Comparison of ENCODE assay signal across 24 mouse cellular contexts in genomic region chr13:41442145-41442544, GRCm38 (mm10). TPM values are rescaled to one million over a fixed set of nuclear protein-coding genes. Genes with fewer than 3 reads are reported as not detected.
DNase-seq lines count a peak whose midpoint lies in the region; ATAC-seq lines count a peak whose summit lies in the region.
"Had no signal": no experiment of that assay in that cellular context is flagged by ENCODE, and none has a peak within 500 bp of the region (broad histone marks: within the 10 kb centered on the region; RNA-seq: fewer than 3 reads in every experiment).

No protein-coding gene starts in this region.

- H3K27ac ChIP-seq in forebrain, embryonic 16.5 days (ENCODE audit: low read length), result no peak overlapping the region
- H3K27ac ChIP-seq in forebrain, embryonic 10.5 days, result no peak overlapping the region
- no peak overlapping the region; the same call in 1 of the 2 replicates for H3K27ac ChIP-seq in hindbrain, embryonic 11.5 days (ENCODE audit: low read depth, low read length)
- H3K27ac ChIP-seq in hindbrain, embryonic 13.5 days, result no peak overlapping the region
- H3K27ac ChIP-seq in midbrain, embryonic 12.5 days (replicated peaks), result 0 out of 2 replicates have a peak overlapping the region, but pooled peaks have one; percentile 25
- H3K27ac ChIP-seq in midbrain, embryonic 15.5 days, result no peak overlapping the region
- H3K27ac ChIP-seq: heart, embryonic 15.5 days; hindbrain, embryonic 14.5 days; intestine, embryonic 15.5 days had no signal

- H3K4me1 ChIP-seq in forebrain, embryonic 16.5 days (replicated peaks; ENCODE audit: control insufficient read depth, insufficient read depth, low read length), result peaks cover 4% of the 10 kb centered on the region; the same call in 1 of the 2 replicates
- H3K4me1 ChIP-seq in forebrain, embryonic 10.5 days, result peaks cover 11% of the 10 kb centered on the region
- H3K4me1 ChIP-seq in hindbrain, embryonic 11.5 days (replicated peaks; ENCODE audit: control insufficient read depth, insufficient read depth, low read length), result 0 out of 2 replicates have a peak, but pooled peaks cover 3% of the 10 kb centered on the region
- H3K4me1 ChIP-seq in hindbrain, embryonic 13.5 days (replicated peaks), result peaks cover 7% of the 10 kb centered on the region; the same call in 1 of the 2 replicates
- peaks cover 12% of the 10 kb centered on the region for H3K4me1 ChIP-seq in midbrain, embryonic 12.5 days
- no peaks in the 10 kb centered on the region for H3K4me1 ChIP-seq in midbrain, embryonic 15.5 days
- H3K4me1 ChIP-seq: heart, embryonic 12.5 days; heart, embryonic 15.5 days; intestine, embryonic 15.5 days had no signal

- WGBS in forebrain, embryonic 16.5 days, result 30% methylated on average over 4 of the region's 4 CpGs
- 83% methylated on average over 4 of the region's 4 CpGs for WGBS in forebrain, embryonic 10.5 days
- 65% methylated on average over 4 of the region's 4 CpGs for WGBS in hindbrain, embryonic 11.5 days
- 43% methylated on average over 4 of the region's 4 CpGs for WGBS in hindbrain, embryonic 13.5 days
- WGBS in midbrain, embryonic 12.5 days, result 50% methylated on average over 4 of the region's 4 CpGs
- WGBS in midbrain, embryonic 15.5 days, result 42% methylated on average over 4 of the region's 4 CpGs

- H3K27me3 ChIP-seq in forebrain, embryonic 16.5 days (replicated peaks; ENCODE audit: control insufficient read depth, insufficient read depth, low read length), result no peaks in the 10 kb centered on the region
- H3K27me3 ChIP-seq in forebrain, embryonic 10.5 days (ENCODE audit: poor library complexity, severe bottlenecking), result no peaks in the 10 kb centered on the region
- H3K27me3 ChIP-seq in hindbrain, embryonic 11.5 days (ENCODE audit: control insufficient read depth, insufficient read depth, low read length), result no peaks in the 10 kb centered on the region
- no peaks in the 10 kb centered on the region for H3K27me3 ChIP-seq in hindbrain, embryonic 13.5 days
- H3K27me3 ChIP-seq in midbrain, embryonic 12.5 days, result no peaks in the 10 kb centered on the region
- H3K27me3 ChIP-seq in midbrain, embryonic 15.5 days (replicated peaks), result no peaks in the 10 kb centered on the region
- H3K27me3 ChIP-seq: intestine, embryonic 15.5 days had no signal

- DNase-seq in forebrain, embryonic 10.5 days (ENCODE audit: extremely low spot score, low spot score), result no peak
- DNase-seq in hindbrain, embryonic 11.5 days (ENCODE audit: low spot score), result no peak
- DNase-seq in embryo, embryonic 11 days, result no peak
- DNase-seq: adrenal gland, adult 2 months; adrenal gland, postnatal 14 days; cerebellum, adult 11-12 months; cerebellum, adult 8-10 months; cerebellum, postnatal 10 days; cerebellum, postnatal 36 days; gastrocnemius, postnatal 25 days; heart, adult 18-20 months; heart, postnatal 10 days; heart, postnatal 36 days; kidney, adult 11 months; kidney, adult 8-10 months had no signal

- H3K4me2 ChIP-seq in forebrain, embryonic 16.5 days (ENCODE audit: low read length), result no peak overlapping the region
- no peak overlapping the region for H3K4me2 ChIP-seq in hindbrain, embryonic 11.5 days (replicated peaks; ENCODE audit: low read depth, low read length)
- no peak overlapping the region for H3K4me2 ChIP-seq in hindbrain, embryonic 13.5 days
- H3K4me2 ChIP-seq in midbrain, embryonic 12.5 days (replicated peaks), result no peak overlapping the region
- no peak overlapping the region for H3K4me2 ChIP-seq in midbrain, embryonic 15.5 days
- H3K4me2 ChIP-seq: heart, embryonic 12.5 days; heart, embryonic 15.5 days; hindbrain, embryonic 14.5 days; intestine, embryonic 15.5 days had no signal

- no peak overlapping the region for H3K4me3 ChIP-seq in forebrain, embryonic 16.5 days (replicated peaks; ENCODE audit: low read length)
- no peak overlapping the region for H3K4me3 ChIP-seq in forebrain, embryonic 10.5 days
- H3K4me3 ChIP-seq in hindbrain, embryonic 11.5 days (ENCODE audit: low read depth, low read length), result no peak overlapping the region
- no peak overlapping the region for H3K4me3 ChIP-seq in hindbrain, embryonic 13.5 days
- no peak overlapping the region for H3K4me3 ChIP-seq in midbrain, embryonic 12.5 days
- H3K4me3 ChIP-seq in midbrain, embryonic 15.5 days, result no peak overlapping the region
- H3K4me3 ChIP-seq: heart, embryonic 12.5 days; heart, embryonic 15.5 days; intestine, embryonic 15.5 days had no signal

- no peaks in the 10 kb centered on the region for H3K9me3 ChIP-seq in forebrain, embryonic 16.5 days (ENCODE audit: control insufficient read depth, low read length)
- no peaks in the 10 kb centered on the region for H3K9me3 ChIP-seq in forebrain, embryonic 10.5 days
- H3K9me3 ChIP-seq in hindbrain, embryonic 11.5 days (ENCODE audit: control insufficient read depth, low read length), result no peaks in the 10 kb centered on the region
- no peaks in the 10 kb centered on the region for H3K9me3 ChIP-seq in hindbrain, embryonic 13.5 days
- no peaks in the 10 kb centered on the region for H3K9me3 ChIP-seq in midbrain, embryonic 12.5 days
- H3K9me3 ChIP-seq in midbrain, embryonic 15.5 days, result no peaks in the 10 kb centered on the region
- H3K9me3 ChIP-seq: heart, embryonic 15.5 days; intestine, embryonic 15.5 days had no signal

- no peak overlapping the region for H3K9ac ChIP-seq in forebrain, embryonic 16.5 days (replicated peaks; ENCODE audit: low read depth, low read length)
- H3K9ac ChIP-seq in hindbrain, embryonic 11.5 days (ENCODE audit: low read depth, low read length), result no peak overlapping the region
- H3K9ac ChIP-seq in hindbrain, embryonic 13.5 days, result no peak overlapping the region
- H3K9ac ChIP-seq in midbrain, embryonic 12.5 days (replicated peaks), result no peak overlapping the region
- H3K9ac ChIP-seq in midbrain, embryonic 15.5 days, result no peak overlapping the region
- H3K9ac ChIP-seq: heart, embryonic 12.5 days; heart, embryonic 15.5 days; hindbrain, embryonic 14.5 days; intestine, embryonic 15.5 days had no signal

- H3K36me3 ChIP-seq in forebrain, embryonic 16.5 days (ENCODE audit: control insufficient read depth, insufficient read depth), result no peaks in the 10 kb centered on the region
- no peaks in the 10 kb centered on the region for H3K36me3 ChIP-seq in forebrain, embryonic 10.5 days (replicated peaks)
- no peaks in the 10 kb centered on the region for H3K36me3 ChIP-seq in hindbrain, embryonic 11.5 days (ENCODE audit: control insufficient read depth, insufficient read depth, low read length)
- H3K36me3 ChIP-seq in hindbrain, embryonic 13.5 days, result no peaks in the 10 kb centered on the region
- no peaks in the 10 kb centered on the region for H3K36me3 ChIP-seq in midbrain, embryonic 12.5 days
- no peaks in the 10 kb centered on the region for H3K36me3 ChIP-seq in midbrain, embryonic 15.5 days (replicated peaks)
- H3K36me3 ChIP-seq: heart, embryonic 12.5 days; heart, embryonic 15.5 days; intestine, embryonic 15.5 days had no signal

- peak; percentile 33; the same call in 1 of the 2 replicates for ATAC-seq in forebrain, embryonic 16.5 days
- peak; percentile 75 for ATAC-seq in hindbrain, embryonic 11.5 days (ENCODE audit: low FRiP score)
- ATAC-seq in hindbrain, embryonic 13.5 days (ENCODE audit: low FRiP score), result no peak
- ATAC-seq in midbrain, embryonic 12.5 days (ENCODE audit: low FRiP score, low read depth), result no peak
- no peak for ATAC-seq in midbrain, embryonic 15.5 days (replicated peaks)
- ATAC-seq: CD4-positive, CD25-positive, alpha-beta regulatory T cell, adult 4 months; intestine, embryonic 15.5 days had no signal

RNA-seq across cellular contexts. Expression of gene Nedd9, which starts 45.0 kb away (rescaled TPM):
- polyA plus RNA-seq in forebrain, embryonic 16.5 days (2015; fragmentation: Nextera tagmentation; extraction: Ambion mirVana), result 23.0 and 26.4 TPM in 2 replicates
- 16.8 and 18.4 TPM in 2 replicates for polyA plus RNA-seq in forebrain, embryonic 10.5 days (2016; fragmentation: Nextera tagmentation; extraction: Ambion mirVana)
- polyA plus RNA-seq in hindbrain, embryonic 11.5 days (2014; fragmentation: Nextera tagmentation; extraction: Ambion mirVana), result 22.6 and 24.5 TPM in 2 replicates
- 11.5 and 13.3 TPM in 2 replicates for polyA plus RNA-seq in hindbrain, embryonic 13.5 days (2015; fragmentation: Nextera tagmentation; extraction: Ambion mirVana)
- 16.4 and 17.0 TPM in 2 replicates for polyA plus RNA-seq in midbrain, embryonic 12.5 days (2016; fragmentation: Nextera tagmentation; extraction: Ambion mirVana)
- polyA plus RNA-seq in midbrain, embryonic 15.5 days (2015; fragmentation: Nextera tagmentation; extraction: Ambion mirVana), result 13.3 and 16.5 TPM in 2 replicates

Comparison
In these comparisons a context has a peak if more than half of its experiments do, and no peak if none do; other contexts are left out.
1. ATAC-seq: peak in forebrain, embryonic 16.5 days (single experiment) and hindbrain, embryonic 11.5 days (single experiment); none in hindbrain, embryonic 13.5 days (single experiment), midbrain, embryonic 12.5 days (single experiment) and midbrain, embryonic 15.5 days (single experiment).